Mouse (Mus musculus): Measurements from ENCODE around the gene Klhl21.
"Not testable (repeated sequence)": the region's sequence is repeated elsewhere in the genome, so short reads cannot be mapped to it uniquely, and the experiment has no call there.

The Klhl21 gene

GRCm38 (mm10) chr4:152020024-152020423 is 11.4 kb downstream of the Klhl21 start:
- CTCF ChIA-PET = interaction anchor here (0.9 kb wide), 1 partner anchor 9 kb away, joined by 3 read pairs; no protein-coding TSS in a partner anchor

- CTCF ChIA-PET = no interaction called here
These were observed 13.0 kb downstream of the Klhl21 start for GRCm38 (mm10) chr4:152021568-152022097.

- CTCF ChIA-PET = no interaction called here
These were observed 13.9 kb downstream of the Klhl21 start for GRCm38 (mm10) chr4:152022506-152022905.

GRCm38 (mm10) chr4:152024525-152024924 is 15.9 kb downstream of the Klhl21 start:
- CTCF ChIA-PET = no interaction called here

GRCm38 (mm10) chr4:152026751-152027508 is 18.3 kb downstream of the Klhl21 start:
- CTCF ChIA-PET = interaction anchor here (0.7 to 1.0 kb wide), 4 partner anchors 11 to 1984 kb away, joined by 3 to 23 read pairs (median 3); partner anchors contain the start of gene Lrrc47

- CTCF ChIA-PET = interaction anchor here (0.7 to 1.4 kb wide), 3 partner anchors 12 to 1984 kb away, joined by 3 to 4 read pairs (median 3); partner anchors contain the start of gene Lrrc47
These were observed 18.9 kb downstream of the Klhl21 start, which contains the start of gene Zbtb48 for GRCm38 (mm10) chr4:152027524-152027923. Gene Zbtb48, minus strand, starts transcription at chr4:152027671.

GRCm38 (mm10) chr4:152028456-152028855 is 19.9 kb downstream of the Klhl21 start:
- CTCF ChIA-PET = interaction anchor here (0.6 to 1.8 kb wide), 4 partner anchors 8 to 48 kb away, joined by 3 to 5 read pairs (median 4); partner anchors contain the start of gene Thap3

- CTCF ChIA-PET = interaction anchor here (0.6 to 1.8 kb wide), 5 partner anchors 9 to 49 kb away, joined by 3 to 5 read pairs (median 4); partner anchors contain the start of genes Nol9, Tas1r1 and Thap3
These were observed 20.5 kb downstream of the Klhl21 start for GRCm38 (mm10) chr4:152029087-152029486.

DNA sequence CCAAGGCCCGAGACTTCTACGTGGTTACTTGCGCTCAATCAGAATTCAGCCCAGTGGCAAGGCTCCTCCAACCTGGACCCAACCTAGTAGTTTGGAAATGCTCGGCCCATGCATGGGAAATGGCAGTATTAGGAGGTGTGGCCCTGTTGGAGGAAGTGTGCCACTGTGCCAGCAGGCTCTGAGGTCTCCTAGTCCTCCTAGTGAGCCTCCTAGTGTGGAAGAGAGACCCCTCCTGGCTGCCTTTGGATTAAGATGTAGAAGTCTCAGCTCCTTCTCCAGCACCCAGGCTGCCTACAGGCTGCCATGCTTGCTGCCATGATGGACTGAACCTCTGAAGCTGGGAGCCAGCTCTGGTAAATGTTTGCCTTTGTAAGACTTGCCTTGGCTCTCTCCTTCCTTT is 21.4 kb downstream of the Klhl21 start:
- CTCF ChIA-PET = interaction anchor here (1.8 kb wide), 1 partner anchor 41 kb away, joined by 5 read pairs; the partner anchor contains the start of gene Thap3

- CTCF ChIA-PET = no interaction called here
These were observed 24.3 kb downstream of the Klhl21 start for GRCm38 (mm10) chr4:152032922-152033321.

- CTCF ChIA-PET = not testable (repeated sequence)
These were observed 27.9 kb downstream of the Klhl21 start for GRCm38 (mm10) chr4:152036464-152036863.

GRCm38 (mm10) chr4:152038225-152038984 is 29.8 kb downstream of the Klhl21 start, which contains the start of gene Tas1r1:
Gene Tas1r1, minus strand, starts transcription at chr4:152038568.
- CTCF ChIA-PET = interaction anchor here (1.1 kb wide), 1 partner anchor 9 kb away, joined by 4 read pairs; no protein-coding TSS in a partner anchor

GRCm38 (mm10) chr4:152038985-152039830 is 30.6 kb downstream of the Klhl21 start, which contains the start of gene Nol9:
Gene Nol9, plus strand, starts transcription at chr4:152039321.
- CTCF ChIA-PET = interaction anchor here (1.1 kb wide), 1 partner anchor 10 kb away, joined by 4 read pairs; no protein-coding TSS in a partner anchor

DNA sequence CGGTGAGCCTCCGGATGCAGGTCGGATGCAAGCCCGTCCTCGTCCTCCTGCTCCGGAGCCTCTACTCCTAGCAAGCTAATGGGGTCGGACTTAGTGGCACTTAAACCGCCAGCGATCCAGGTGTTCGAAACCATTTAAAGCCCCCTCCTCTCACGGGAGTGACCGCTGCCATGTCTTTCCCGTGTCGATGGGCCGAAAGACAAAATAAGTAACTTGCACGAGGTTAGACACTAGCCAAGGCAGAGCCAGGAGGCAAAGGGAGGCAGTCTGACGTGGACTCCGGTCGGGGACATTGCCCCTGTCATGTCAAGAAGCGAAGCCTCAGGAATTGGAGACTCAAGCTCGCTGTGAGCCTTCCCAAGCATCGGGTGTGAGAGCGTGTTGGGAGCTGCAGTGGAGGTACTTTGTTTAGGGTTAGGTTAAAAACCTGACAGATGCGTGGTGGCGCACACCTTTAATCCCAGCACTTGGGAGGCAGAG is 31.3 kb downstream of the Klhl21 start:
- CTCF ChIA-PET = no interaction called here

DNA sequence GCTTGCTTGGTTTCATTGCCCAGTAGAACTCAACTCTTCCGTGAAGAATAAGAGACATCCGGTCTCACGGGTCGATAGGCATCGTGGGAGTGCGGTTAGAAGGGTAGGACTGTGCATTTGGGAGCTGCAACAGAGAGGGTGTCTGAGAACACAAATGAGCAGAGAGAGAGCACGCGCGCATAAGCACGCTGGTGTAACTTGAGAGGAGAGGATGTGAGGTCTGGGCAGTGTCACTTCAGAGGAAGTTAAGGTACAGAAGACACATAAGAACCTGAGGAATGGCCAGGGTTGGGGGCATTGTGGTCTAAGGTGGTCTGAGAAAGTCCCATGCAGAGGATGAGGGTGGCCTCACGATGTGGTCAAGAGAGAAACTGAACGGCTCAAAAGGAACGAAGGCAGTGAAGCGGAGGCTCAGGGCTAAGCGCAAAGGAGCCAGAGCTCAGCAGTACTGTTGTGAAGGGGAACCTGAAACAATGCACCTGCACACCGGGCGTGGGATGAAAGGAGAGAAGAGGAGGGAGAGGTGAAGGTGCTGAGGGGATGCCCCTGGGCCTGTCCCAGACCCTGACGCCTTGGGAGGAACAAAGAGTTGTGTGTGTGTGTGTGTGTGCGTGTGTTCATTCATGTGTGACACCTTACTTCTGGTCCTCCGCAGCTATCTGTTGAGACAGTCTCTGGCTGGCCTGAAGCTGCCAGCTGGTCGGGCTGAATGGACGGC is 33.5 kb downstream of the Klhl21 start:
- CTCF ChIA-PET = interaction anchor here (0.7 kb wide), 2 partner anchors 31 to 71 kb away, joined by 4 to 5 read pairs; no protein-coding TSS in a partner anchor

DNA sequence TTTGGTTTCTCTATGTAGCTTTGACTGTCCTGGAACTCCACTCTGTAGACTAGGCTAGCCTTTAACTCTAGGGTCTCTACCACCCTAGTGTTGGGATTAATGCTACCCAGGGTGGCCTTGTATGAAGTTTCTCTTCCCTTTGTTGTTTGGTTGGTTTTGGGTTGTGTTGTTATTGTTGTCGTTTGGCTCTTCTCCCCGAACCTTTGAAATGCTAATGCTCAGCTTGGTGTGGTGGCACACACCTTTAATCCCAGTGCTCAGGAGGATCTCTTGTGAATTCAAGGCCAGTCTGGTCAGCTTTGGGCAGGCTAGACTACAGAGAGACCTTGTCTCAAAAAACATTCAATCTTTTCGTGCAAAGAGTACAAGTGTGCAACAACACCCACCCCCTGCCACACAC is 34.6 kb downstream of the Klhl21 start:
- CTCF ChIA-PET = interaction anchor here (0.7 kb wide), 1 partner anchor 14 kb away, joined by 5 read pairs; no protein-coding TSS in a partner anchor

GRCm38 (mm10) chr4:152044609-152045008 is 36.0 kb downstream of the Klhl21 start:
- CTCF ChIA-PET = no interaction called here

- CTCF ChIA-PET = no interaction called here
These were observed 53.9 kb downstream of the Klhl21 start for GRCm38 (mm10) chr4:152062390-152063110.

DNA sequence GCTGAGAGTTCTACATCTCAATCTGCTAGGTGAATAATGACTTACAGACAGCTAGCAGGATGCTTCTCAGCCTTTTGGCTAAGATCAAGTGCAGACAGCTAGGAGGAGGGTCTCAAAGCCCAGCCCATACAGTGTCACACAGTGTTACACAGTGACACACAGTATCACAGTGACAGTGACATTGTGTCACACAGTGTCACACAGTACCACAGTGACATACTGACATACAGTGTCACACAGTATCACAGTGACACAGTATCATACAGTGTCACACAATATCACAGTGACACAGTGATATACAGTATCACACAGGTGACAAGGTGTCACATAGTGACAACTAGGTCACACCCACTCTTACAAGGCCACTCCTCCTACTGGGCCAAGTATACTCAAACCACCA is 58.7 kb downstream of the Klhl21 start:
- CTCF ChIA-PET = no interaction called here

All from spleen, embryonic (tissue).